Mouse (Mus musculus): ENCODE data around the gene Grb2.

DNA sequence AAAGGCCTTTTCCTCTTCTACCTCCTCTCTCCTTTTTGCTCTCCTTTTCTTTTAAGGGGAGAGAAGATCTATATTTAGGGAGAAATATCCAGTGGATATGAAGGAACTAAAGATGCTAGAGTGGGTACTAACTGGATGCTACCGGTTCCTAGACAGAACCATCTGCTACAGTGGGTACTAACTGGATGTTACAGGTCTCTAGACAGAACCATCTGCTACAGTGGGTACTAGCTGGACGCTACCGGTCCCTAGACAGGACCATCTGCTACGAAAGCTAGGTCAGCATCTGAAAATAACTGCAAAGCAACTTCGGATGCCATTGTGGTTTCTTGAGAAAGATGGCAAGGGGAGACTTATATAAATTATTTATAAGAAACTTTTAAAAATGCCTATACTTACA, 41.4 kb upstream of the Grb2 start:
- TF ChIP-seq CTCF (conservative IDR thresholded peaks at IDR 0.05; ENCODE audit: insufficient read depth, insufficient read length, low read depth, low read length) (no peak), POLR2A (IDR thresholded peaks at IDR 0.05; ENCODE audit: low read depth, low read length) (no peak)
